Mouse (Mus musculus): ENCODE data around the gene Setd7.

Setd7 gene

GRCm38 (mm10) chr3:51559594-51560450 lies 857 bp downstream of the Setd7 start:
- DNase-seq (ENCODE audit: low spot score) = peak; percentile 79

DNA sequence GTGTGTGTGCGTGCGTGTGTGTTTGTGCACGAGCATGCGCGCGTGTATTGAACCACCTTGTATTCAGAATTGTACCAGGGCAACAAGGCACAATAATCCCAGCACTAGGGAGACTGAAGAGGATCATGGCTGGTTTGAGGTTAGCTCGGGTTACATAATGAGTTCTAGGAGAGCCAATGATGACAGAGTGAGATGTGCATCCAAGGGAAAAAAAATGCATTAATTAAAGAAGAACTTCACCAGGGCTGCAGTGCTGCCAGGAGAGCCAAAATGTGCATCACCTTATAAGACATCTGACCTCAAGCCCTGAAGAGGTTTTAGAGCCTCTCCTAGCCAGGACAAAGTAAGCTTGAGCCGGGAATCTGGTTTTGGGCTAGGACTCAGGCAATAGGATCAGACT lies 5.1 kb downstream of the Setd7 start:
- DNase-seq (ENCODE audit: low spot score) = no peak

DNA sequence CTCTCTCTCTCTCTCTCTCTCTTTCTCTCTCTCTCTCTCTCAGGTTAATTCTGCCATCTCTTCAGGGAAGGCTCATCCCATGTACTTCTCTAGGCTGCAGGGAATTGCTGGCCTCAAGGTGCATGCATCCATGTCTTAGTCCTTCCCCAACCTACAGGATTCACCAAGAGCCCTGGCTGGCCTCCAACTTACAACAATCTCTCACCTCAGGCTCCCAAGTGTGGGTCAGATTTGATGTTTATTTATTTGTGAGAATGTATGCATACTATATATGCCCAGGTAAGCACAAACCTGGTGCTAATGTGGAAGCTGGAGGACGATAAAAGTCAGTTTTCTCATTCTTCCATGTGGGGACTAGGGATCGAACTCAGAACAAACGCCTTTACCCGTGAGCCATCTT lies 5.8 kb downstream of the Setd7 start:
- no peak for DNase-seq (ENCODE audit: low spot score)

- peak; percentile 18 for DNase-seq (ENCODE audit: low spot score)
These were observed 6.6 kb downstream of the Setd7 start for GRCm38 (mm10) chr3:51554067-51554466.

- peak; percentile 28 for DNase-seq (ENCODE audit: low spot score)
These were observed 7.2 kb downstream of the Setd7 start for GRCm38 (mm10) chr3:51553497-51553875.

DNA sequence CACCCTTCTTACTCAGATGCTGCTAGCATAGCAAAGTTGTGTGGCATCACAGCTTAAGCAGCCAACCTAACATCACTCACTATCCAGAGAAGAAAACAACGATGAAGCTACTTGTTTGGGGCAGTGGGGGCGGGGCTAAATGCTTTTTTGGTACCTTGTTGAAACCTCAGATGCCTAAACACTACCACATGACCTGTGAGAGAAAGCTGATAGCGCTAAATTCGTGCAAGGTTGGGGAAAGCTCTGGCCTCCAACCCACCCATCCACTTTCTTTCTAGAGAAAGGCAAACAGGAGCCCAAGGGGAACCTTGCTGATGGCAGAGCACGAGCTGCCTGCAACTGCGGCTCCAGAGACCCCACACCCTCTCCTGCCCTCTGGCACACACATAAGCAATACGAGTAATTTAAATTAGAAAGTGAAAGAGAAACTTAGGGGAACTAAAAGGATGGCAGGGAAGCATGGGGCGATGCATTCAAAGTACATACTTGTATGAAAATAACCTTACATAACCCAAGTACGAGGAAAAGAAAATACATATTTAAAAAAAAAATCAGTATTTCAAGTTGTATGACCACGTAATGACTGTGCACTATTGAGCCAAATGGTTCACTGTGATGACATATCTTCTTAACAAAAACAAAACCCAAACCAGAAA lies 7.7 kb downstream of the Setd7 start:
- no peak for DNase-seq (ENCODE audit: low spot score)

DNA sequence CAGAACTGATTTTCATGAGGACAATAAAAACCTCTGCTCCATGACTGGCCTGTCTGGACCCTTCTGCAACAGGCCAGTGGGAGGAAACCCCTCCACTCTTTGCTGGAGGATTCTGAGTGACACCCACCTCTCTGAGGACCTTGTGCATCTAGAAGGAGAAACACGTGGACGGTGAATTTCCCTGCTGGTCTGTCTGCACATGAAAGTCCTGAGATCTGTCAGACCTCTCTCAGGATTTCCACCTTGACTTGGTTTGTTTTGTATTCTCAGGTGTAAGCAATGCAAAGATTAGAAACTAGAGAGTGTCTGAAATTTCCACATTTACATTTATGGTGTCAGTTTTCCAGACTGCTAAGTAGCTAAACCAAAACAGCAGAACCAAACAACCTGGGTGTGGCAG lies 8.5 kb downstream of the Setd7 start:
- no peak for DNase-seq (ENCODE audit: low spot score)

DNA sequence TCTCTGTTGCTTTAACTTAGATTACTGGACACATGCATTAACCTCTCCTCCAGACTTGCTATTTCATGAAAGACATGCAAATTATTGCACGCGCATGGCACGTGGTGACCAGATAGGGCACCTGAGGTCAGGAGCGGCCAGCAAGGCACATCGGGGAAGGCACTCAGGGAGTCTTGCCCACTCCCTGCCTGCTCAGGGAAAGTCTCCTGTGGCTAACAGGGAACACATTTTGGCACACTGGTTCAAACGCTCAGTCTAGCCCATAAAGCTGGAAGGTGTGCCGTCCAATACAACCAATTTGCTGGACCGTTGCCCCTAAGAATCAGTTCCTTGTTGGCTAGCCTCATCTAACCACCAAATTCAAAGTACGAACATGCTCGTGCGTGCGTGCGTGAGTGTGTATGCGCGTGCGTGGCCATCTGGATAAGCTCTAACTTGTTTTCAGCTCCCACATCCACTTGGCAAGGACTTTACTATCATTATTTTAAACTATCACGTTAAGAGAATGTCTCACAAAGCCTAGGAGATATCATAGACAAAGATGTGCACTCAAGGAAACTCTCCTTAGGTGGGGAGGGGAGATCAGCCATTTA lies 11.6 kb downstream of the Setd7 start:
- no peak for DNase-seq (ENCODE audit: low spot score)

- DNase-seq (ENCODE audit: low spot score) = no peak
These were observed 13.1 kb downstream of the Setd7 start for GRCm38 (mm10) chr3:51547577-51547976.

GRCm38 (mm10) chr3:51544442-51545128 lies 16.1 kb downstream of the Setd7 start:
- no peak for DNase-seq (ENCODE audit: low spot score)

DNA sequence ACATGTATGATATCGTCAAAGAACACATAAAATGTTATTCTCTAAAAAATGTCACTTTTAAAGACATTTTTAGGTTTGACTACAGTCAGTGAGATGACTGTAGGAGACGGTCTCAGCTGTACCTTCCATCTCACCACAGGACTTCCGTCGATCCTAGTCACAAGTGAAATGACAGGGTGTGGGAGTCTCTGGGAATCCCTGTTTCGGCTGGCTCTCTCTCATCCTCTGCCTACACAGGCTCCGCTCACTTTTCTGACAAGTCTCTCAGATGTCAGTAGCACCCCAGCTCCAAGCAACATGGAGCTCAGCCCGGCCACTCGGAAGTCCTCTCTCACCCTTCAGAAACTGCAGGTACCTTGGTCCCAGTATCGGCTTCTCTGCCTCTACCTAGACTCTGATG lies 20.0 kb downstream of the Setd7 start:
- DNase-seq (ENCODE audit: low spot score) = no peak

DNA sequence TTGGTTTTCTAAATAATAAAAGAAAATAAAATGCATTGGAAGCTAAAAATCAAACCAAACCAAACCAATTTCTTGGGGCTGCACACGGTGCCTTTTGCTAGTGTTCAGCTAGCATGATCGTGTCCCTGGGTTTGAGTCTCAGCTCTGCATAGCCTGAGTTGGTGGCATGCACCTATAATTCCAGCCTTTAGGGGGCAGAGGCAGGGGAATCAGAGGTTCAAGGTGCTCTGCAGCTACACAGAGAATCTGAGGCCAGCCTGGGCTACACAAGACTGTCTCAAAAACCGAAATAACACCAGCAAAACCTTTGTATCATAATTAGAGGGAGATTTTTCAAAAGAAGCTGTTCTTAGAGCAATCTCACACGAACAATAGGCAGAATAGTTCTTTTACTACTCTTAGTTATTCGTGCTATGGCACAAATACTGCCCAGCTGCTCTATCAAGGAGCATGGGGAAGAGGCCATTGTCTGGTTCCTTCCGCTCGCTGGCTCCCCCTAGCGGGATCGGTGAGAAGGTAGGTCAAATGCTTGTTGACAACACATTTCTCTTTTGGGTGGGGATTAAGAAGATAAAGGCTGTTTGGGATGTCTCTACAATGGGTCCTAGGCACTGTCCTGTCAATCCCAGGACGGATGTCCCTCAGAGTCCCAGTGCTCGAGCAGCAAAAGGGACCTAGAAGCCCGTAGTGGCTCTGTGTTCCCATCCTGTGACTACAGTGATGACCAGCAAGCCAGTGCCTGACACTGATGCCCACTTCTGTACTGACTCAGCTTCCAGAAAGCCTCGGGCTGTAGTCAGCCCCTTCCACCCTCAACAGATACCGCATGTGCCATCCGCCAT lies 20.9 kb downstream of the Setd7 start:
- DNase-seq (ENCODE audit: low spot score) = peak; percentile 32

- DNase-seq (ENCODE audit: low spot score) = no peak
These were observed 26.7 kb downstream of the Setd7 start for GRCm38 (mm10) chr3:51534013-51534412.

DNA sequence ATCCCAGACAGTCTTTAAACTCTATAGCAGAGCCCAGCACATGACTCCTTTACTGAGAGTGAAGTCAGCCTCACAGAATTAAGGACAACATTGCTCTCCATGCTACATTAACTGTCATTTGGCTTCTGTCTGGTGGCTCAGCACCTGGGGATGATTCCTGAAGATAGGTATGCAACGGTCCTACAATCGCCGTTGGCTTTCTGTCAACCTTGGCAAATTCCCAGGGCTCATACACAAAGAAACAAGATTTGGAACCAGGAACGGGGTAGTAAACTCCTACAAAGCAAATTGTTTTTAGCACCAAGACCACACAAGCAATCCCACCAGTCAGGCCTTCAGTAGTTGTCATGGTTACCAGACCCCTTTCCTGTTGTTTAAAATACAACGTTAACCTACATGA lies 27.1 kb downstream of the Setd7 start:
- DNase-seq (ENCODE audit: low spot score) = no peak

DNA sequence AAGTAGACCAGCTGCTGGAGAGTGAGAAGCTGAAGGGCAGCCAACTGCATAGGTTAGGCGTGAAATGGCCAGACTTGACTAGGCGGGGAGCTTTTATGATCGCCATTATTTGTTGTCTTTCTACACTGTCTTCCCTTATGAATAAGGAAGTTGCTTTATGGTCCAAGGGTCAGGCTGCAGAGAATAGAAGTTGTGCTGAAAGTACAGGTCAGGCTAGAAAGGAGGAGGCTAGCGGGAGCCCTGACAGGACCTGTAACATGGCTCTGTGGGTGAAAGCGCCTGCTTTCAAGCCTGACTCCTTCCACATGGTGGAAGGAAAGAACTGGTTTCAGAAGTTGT lies 28.4 kb downstream of the Setd7 start:
- DNase-seq (ENCODE audit: low spot score) = no peak

DNA sequence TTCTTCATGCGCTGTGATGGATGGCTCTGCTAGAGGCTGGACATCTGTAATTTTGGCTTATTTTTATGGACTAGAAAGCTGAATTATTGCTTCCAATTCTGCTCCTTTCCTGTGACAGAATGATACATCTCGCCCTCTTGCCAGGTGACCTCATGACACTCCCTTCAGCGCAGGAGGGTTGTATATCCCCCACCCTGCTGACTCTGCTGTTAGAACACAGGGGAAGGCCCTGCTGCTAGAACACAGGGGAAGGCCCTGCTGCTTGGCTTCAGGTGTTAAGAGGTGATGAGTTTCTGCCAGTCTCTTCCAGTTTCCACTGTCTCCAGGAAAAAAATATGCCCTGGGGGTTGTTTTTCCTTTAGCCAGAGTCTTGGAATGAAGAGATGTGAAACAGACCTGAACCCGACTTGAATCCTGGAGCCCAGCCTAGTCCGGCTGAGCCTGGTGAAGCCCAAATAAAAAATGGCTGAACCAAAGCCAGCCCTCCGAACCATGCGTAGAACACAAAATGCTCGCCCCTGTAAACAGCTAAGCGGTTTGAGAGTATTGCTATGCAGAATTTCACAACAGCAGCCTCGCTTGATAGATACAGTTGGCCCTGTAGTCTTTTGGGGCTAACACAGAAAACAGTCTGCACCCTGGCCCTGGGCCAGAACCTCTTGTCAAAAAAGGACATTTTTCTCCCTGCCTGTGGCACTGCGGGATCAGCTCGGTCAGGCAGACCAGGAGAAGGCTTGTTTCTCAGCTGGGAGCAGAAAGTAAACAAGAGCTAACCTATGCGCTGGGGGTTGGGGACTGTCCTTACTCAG lies 29.0 kb downstream of the Setd7 start:
- DNase-seq (ENCODE audit: low spot score) = peak; percentile 66

DNA sequence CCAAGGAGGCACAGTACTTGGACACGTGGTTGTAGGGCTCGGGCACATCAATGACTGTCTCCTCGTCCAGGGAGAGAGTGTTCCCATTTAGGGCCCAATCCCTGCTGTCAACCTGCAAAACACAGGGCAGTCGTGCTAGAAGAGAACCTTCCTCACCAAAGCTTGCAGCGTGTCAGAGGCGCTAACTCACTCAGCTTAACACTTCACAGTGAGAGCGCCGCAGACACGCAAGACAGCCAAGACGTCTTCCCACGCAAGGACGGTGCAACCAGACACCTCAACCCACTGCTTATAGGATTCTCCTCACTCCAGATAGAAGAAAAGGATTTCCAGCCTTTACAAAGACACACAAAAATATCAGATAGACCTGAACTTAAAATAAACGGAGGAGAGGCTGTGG lies 33.8 kb downstream of the Setd7 start:
- no peak for DNase-seq (ENCODE audit: low spot score)

- no peak for DNase-seq (ENCODE audit: low spot score)
These were observed 35.4 kb downstream of the Setd7 start for GRCm38 (mm10) chr3:51525186-51525785.

- DNase-seq (ENCODE audit: low spot score) = no peak
These were observed 39.4 kb downstream of the Setd7 start for GRCm38 (mm10) chr3:51521262-51521661.

DNA sequence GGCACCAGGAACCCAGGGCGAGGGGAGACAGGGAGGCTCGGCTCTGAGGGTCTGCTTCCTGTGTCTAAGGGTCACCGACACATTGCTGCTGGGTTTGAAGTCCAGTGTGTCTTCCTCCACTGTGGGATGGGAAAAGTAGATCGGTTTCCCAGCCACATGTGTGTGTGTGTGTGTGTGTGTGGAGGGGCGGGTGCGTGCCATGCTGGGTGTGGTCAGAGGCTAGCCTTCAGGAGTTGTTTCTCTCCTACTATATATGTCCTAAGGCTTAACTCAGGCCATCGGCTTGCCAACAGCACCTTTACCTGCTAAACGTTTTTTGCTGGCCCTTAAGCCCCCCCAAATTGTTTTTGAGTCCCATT lies 41.9 kb downstream of the Setd7 start:
- DNase-seq (ENCODE audit: low spot score) = no peak
